Mouse (Mus musculus): ENCODE data around the gene Nudt13.
"Not testable (repeated sequence)": the region's sequence is repeated elsewhere in the genome, so short reads cannot be mapped to it uniquely, and the experiment has no call there.

The Nudt13 gene

DNA sequence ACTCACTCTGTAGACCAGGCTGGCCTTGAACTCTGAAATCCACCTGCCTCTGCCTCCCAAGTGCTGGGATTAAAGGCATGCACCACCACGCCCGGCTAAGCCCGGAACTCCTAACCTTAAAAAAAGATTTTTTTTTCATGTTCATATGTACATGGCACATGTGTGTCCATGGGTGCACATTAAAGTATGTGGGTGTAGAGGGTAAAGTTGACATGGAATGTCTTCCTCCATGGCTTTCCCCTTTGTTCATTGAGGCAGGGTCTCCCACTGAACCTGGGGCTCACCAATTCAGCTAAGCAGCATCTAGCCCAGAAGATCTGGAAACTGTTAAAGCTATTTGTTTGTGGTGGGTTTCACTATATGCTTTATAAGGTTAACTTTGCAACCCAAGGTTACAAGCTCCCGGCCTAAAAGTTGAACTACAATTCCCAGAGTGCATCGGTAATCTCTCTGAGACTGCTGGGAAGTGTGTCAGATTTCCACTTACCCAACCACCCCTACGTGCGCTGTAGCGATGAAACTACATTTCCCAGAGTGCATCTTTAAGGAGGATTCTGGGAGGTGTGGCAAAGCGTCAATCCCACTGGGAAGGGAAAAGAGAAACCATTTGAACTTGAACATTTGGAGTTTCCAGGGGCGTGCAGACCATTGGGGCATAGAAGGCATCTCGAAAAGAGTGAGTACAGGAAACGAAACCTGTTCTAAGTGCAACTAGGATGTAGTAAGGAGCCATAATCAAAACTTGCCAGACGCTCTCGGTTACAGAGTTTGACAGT, at the start of gene Nudt13:
Gene Nudt13 (plus strand): TSS at position 581 of the 776 bp plus-strand sequence.
- peak; percentile 99 for DNase-seq (ENCODE audit: low read depth, low spot score)

- no peak for DNase-seq (ENCODE audit: low read depth, low spot score)
These were observed 49.2 kb upstream of the Nudt13 start for GRCm38 (mm10) chr14:20245318-20245717.

- DNase-seq (ENCODE audit: low read depth, low spot score) = no peak
These were observed 48.6 kb upstream of the Nudt13 start for GRCm38 (mm10) chr14:20245861-20246260.

- no peak for DNase-seq (ENCODE audit: low read depth, low spot score)
These were observed 47.7 kb upstream of the Nudt13 start for GRCm38 (mm10) chr14:20246811-20247266.

- DNase-seq (ENCODE audit: low read depth, low spot score) = no peak
These were observed 46.5 kb upstream of the Nudt13 start for GRCm38 (mm10) chr14:20248001-20248400.

DNA sequence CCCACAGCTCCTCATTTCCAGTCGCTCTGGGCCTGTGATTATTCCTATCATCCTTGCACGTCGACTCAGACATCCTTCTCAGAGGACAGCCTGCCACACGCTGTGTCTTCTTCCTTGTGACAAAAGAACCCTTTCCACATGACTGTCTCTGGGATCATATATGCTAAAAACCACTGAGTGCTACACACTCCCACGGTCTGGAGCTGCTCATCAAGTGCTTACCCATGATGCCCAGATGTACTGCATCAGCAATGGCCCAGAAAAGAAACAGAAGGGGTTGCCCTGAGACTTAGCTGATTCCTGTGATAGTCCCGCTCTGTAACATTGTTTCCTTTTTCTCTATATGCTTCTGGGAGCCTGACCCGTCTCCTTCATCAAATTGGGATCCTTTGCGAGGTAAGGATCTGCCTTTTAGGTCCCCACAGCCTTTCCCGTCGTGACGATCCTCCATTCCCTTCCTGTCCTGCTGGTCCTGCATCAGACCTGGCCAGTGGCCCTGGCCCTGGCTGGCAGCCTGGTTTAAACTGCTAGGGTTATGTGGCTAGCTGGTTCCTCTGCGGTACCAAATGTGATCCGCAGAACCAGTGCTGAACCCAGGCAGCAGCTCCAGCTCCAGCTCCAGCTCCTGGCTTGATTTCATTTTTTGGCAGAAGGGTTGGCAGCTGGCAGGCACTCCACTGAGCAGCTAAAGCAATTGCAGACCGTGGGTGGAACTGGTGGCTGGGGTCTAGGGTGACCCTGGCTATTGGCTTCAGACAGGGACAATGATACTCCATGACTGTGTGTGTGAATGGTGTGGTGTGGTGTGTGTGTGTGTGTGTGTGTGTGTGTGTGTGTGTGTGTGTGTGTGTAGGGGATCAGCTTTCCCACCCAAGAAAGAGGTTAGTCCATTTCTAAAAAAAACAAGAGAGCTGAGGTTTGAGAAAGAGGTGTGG, 44.0 kb upstream of the Nudt13 start:
- DNase-seq (ENCODE audit: low read depth, low spot score) = peak; percentile 51

DNA sequence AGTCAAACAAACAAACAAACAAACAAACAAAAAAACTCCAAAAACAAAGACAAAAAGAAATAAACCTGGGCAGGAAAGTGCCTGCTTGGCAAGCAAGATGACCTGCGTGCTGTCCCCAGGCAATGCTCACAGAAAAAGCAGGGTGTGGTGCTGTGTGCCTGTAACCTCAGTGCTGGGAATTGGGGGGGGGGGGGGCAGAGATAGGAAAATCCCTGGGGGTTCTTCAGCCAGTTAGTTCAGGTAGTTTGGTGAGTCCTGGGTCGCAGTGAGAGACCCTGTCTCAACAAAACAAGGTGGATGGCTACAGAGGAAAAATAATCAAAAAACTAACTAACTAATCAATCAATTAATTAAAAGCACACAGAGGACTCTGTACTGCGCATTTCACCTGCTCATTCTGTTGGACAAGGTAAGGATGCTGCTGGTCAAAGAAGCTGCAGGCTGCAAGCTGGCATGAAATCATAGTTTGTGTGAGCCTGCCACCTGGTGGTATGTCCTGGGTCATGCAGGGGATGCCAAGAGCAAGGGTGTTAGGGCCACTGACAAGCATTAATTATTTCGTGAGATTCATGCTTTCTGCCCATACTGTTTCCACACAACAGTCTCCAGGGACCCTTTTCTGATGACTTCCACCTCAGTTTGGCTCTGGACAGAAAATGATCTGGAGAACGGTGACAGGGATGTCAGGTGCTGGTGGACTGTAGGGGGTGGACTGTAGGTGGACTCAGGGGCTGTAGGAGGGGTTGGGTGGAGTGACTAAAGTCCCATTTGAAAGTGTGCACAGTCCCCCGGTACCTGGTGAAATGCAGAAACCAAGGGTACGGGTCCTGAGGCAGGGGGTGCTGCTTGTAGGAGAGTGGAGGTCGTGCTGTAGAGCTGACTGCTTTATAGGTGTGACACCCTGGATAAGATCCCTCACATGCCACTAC, 36.0 kb upstream of the Nudt13 start:
- peak; percentile 79 for DNase-seq (ENCODE audit: low read depth, low spot score)

- DNase-seq (ENCODE audit: low read depth, low spot score) = no peak
These were observed 32.2 kb upstream of the Nudt13 start for GRCm38 (mm10) chr14:20262346-20262745.

GRCm38 (mm10) chr14:20268421-20268820, 26.1 kb upstream of the Nudt13 start:
- peak; percentile 55 for DNase-seq (ENCODE audit: low read depth, low spot score)

DNA sequence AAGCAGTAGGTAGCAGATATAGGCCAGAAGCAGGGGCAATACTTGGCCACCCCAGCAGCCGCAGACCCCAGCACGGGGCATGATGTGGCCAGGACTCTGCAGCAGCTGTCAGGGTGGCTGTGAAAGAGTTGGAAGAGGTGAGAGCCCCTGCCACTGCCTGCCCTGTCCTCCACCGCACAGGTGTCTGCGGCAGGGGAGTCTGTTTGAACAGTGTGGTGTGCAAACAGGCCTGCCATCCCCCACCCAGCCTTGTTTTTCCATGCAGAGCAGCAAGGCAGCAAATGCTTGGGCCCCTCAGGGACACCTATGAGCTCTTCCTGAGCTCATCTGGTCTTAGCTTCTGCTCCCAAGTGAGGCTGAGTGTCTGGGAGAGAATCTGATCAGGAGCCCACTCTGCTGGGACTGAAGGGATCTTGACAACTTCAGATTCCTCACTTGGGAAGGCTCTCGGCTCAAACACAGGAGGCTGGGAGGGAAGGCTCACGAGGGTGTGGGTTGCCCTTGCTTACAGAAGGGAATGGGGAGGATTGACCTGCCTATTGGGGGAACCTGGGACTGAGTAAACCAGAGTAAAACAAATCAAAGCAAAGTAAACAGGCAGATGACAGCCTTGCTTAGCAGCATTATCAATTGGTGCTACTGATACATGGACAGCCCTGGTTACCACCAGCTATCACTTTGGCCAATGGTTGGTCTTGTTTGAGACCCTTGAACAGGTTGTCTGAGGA, 25.3 kb upstream of the Nudt13 start, which contains the start of gene Kcnk16:
Gene Kcnk16 (minus strand): TSS at position 118 of the 728 bp plus-strand sequence.
- no peak for DNase-seq (ENCODE audit: low read depth, low spot score)

GRCm38 (mm10) chr14:20291391-20291790, 3.1 kb upstream of the Nudt13 start:
- DNase-seq (ENCODE audit: low read depth, low spot score) = peak; percentile 19

- no peak for DNase-seq (ENCODE audit: low read depth, low spot score)
These were observed 450 bp downstream of the Nudt13 start for GRCm38 (mm10) chr14:20294947-20295346.

GRCm38 (mm10) chr14:20297616-20298015, 3.1 kb downstream of the Nudt13 start:
- peak; percentile 18 for DNase-seq (ENCODE audit: low read depth, low spot score)

DNA sequence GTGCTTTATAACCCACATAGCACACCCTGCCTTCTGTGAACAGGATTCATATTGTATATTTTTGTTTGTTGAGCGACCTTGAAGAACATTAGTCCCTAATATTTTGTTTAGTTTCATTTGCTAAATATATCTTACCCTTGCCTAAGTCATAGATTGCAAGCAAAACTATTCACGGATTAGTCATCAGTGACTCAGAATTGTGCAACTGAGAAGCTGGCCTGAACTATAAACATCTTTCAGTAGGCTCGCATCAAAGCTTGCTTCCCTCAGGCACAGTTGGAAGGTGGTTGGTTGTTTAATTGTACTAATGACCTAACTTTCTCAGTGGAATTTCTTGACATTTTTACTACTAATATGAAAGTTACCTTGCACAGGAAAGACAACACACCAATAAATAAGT, 3.6 kb downstream of the Nudt13 start:
- peak; percentile 78 for DNase-seq (ENCODE audit: low read depth, low spot score)

- not testable (repeated sequence) for DNase-seq (ENCODE audit: low read depth, low spot score)
These were observed 10.6 kb downstream of the Nudt13 start for GRCm38 (mm10) chr14:20305085-20305484.

DNA sequence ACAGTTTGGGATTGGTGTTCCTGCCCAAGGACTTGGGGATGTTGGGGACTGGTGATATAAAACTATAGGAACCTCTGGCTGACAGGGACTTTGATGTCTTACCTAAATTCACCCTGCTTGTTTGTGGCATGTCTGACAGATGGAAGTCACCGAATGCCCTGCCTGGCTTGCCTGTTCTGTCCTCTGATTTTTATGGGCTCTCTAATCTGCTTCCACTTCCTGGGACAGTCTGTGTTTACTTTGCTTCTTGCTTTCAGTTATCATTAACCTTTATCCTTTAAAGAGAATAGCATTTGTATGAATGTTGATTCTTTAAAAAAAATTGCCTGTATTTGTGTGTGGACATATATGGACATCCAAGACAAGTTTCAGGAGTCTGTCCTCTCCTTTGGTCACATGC, 20.6 kb downstream of the Nudt13 start:
- no peak for DNase-seq (ENCODE audit: low read depth, low spot score)

DNA sequence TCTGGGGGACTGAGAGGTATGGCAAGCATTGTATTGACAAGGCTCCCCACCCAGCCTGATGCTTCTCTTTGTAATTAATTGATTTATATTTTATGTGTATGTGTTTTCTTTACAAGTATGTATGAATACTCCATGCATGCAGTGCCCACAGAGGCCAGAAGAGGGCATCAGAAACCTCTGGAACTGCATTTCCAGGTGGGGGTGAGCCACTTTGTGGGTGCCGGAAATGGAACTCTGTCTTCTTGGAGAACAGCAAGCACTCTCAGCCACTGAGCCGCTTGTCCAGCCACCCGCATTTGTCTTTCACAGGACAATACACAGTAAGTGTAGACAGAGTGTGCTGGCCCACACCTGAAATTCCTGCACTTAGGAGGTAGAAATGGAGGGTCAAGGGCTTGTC, 24.9 kb downstream of the Nudt13 start:
- DNase-seq (ENCODE audit: low read depth, low spot score) = peak; percentile 37

- peak; percentile 58 for DNase-seq (ENCODE audit: low read depth, low spot score)
These were observed 29.7 kb downstream of the Nudt13 start for GRCm38 (mm10) chr14:20324196-20324595.

GRCm38 (mm10) chr14:20328474-20328873, 34.0 kb downstream of the Nudt13 start:
- peak; percentile 11 for DNase-seq (ENCODE audit: low read depth, low spot score)

- no peak for DNase-seq (ENCODE audit: low read depth, low spot score)
These were observed 36.8 kb downstream of the Nudt13 start for GRCm38 (mm10) chr14:20331316-20331715.

All from brain, adult 2 months (tissue).